Mouse (Mus musculus): Measurements from ENCODE around the gene Gsx1. TPM values are rescaled to one million over a fixed set of nuclear protein-coding genes. Genes with fewer than 3 reads are reported as not detected.
A peak's percentile ranks its signal among the peaks of the same experiment; 100 is the strongest.

Gene Gsx1
- total RNA-seq, 2 experiments from 2014 or later = 0.46 to 0.68 TPM

DNA sequence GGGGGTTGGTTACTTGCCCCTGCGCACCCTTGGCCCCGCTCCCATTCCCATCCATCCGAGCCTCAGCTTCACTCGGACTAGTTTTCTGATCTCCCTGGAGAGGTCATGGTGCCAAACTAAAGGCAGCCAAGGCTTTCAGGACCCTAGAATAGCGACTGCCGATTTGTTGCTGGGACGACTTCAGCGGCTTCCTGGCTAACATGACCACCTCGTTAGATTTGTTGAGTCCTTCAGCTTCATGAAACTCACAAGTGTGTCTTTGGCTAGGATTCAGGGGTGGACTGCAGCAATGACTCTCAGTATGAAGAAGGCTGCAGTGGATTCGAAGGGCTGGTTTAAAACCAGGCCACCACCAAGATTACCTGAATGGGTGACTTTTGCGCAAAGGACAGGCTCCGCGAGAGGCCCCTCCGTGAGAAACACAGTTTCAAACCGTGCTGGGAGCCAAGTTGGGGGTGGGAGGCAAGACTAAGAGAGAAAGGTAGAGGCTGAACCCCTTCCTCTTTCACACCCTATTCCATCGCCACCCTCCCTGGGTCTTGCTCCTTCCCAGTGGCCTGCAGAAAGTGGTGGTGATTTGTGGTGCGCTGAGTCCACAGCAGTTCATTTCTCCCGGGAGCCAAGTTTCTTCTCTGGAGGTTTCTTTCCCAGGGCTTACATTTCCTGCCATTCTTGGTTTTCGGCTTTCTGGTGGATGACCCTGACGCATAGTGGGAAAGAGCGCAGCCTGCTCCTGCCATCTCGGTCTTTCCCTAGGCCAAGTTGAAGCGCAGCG, 3.5 kb downstream of the Gsx1 start:
- intact Hi-C loops (cut with DNase I) = loop anchor here (5.0 kb wide), 1 partner anchor 115 kb away; the partner anchor contains the start of gene Cdx2
- DNase-seq (ENCODE audit: low spot score in 2 of 2) = no peak

DNA sequence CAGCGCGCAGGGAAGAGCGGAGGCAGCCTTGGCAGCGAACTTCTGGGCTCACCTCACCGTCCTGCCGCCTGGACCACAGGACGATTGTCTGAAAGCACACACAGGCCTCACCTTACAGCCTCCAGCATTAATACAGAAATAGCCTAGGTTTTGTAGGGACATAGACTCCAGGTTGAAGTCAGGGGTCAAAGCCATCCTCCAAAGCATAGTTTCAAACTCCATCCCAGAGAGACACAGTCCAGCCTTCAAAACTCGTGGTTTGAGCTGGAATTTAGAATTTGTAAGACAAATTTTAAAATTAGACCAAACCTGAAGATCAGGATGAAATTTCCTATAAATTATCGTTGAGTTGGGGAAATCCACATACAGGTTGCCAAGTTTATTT, 4.1 kb downstream of the Gsx1 start:
- intact Hi-C loops (cut with DNase I) = loop anchor here (5.0 kb wide), 1 partner anchor 115 kb away; the partner anchor contains the start of gene Cdx2
- DNase-seq (ENCODE audit: low spot score in 2 of 2) = no peak

DNA sequence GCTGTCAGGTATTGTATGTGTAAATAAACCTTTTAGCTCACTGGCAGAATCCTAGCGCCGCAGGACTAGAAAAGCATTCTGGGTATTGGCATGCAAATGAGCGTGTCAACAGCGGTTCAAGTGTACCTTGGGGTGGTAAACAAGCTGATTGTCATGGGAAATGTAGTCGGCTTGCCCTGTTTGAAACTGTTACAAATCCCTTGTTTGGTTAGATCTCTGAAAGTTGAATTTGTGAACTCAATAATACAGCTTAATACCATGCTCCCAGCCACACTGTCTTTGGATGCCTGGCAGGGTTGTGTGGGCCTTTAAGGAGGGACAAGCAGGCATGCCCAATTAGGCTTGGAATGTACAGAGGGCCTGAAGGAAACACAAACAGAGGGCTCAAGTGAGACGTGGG, 16.4 kb downstream of the Gsx1 start:
- no peak for DNase-seq (ENCODE audit: low spot score in 2 of 2)
- intact Hi-C loops (cut with DNase I) = no loop called here

DNA sequence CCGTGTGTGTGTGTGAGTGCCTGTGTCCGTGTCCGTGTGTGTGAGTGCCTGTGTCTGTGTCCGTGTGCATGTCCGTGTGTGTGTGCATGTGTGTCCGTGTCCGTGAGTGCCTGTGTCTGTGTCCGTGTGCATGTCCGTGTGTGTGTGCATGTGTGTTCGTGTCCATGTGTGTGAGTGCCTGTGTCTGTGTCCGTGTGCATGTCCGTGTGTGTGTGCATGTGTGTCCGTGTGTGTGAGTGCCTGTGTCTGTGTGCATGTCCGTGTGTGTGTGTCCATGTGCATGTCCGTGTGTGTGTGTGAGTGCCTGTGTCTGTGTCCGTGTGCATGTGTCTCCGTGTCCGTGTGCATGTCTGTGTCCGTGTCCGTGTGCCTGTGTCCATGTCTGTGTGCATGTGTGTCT, 19.4 kb downstream of the Gsx1 start:
- intact Hi-C loops (cut with DNase I) = no loop called here
- no peak for DNase-seq (ENCODE audit: low spot score in 2 of 2)

DNA sequence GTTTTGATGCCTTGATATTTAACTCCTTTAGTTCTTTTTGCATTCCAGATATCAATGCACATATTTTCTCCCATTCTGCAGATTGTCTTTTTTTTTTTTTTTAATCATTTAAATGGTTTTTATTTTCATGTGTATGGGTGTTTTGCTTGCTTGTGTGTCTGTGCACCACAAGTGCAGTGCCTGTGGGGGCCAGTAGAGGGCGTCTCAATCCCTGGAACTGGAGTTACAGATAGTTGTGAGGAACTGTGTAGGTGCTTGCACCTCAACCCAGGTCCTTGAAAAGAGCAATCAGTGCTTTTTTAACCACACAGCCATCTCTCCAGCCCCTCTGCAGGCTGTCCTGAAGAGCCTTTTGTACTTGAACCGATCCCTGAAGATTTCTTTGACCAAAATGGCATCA, 20.0 kb downstream of the Gsx1 start:
- intact Hi-C loops (cut with DNase I) = no loop called here
- DNase-seq (ENCODE audit: low spot score in 2 of 2) = no peak

DNA sequence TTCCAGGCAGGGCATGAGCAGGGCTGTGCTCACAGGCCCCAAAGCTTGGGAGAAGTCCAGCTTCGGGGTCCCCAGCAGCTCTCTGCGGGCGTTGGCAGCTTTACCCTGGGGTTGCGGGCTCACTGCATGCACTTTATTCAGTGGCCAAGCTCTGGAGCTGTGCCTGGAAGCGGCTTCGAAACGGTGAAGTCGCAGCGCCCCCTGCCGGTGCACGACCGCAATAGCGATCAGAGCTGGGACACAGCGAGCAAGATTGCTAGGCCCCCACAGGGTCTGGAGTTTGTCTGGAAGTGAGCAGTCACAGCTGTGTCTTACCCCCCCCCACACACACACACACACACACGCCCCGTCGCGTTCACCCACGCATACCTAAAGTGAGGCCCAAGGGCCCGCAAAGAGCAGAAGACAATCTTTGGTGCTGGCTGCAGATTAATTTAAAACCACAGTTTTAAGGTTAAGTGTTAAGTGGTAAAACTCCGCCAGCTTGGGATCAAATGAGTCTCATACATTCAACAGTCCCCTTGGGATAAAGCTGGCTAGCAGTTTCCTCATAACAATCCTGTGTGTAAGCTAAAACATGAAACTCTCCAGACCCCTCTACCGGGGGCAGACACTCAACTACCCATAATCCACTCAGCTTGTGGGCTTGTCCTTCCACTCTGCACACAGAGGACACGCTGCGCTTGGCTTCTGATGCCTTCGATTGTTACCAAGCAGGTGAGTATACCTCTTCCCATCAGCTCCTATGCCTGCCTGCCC, 39.0 kb downstream of the Gsx1 start:
- intact Hi-C loops (cut with DNase I) = loop anchor here (1.0 to 2.0 kb wide), 3 partner anchors 245 to 313 kb away; no protein-coding TSS in a partner anchor

GRCm38 (mm10) chr5:147235406-147236309, 47.2 kb downstream of the Gsx1 start:
- intact Hi-C loops (cut with DNase I) = no loop called here

More for the DNA sequence above, 39.0 kb downstream of the Gsx1 start:
- DNase-seq (ENCODE audit: low spot score in 2 of 2) = peak; percentile 74 to 81

More at GRCm38 (mm10) chr5:147235406-147236309, 47.2 kb downstream of the Gsx1 start:
- no peak for DNase-seq (ENCODE audit: low spot score in 2 of 2)

Other genes starting within 250 kb of the Gsx1 start
- gene Gtf3a, start 240.0 kb upstream of the Gsx1 start, total RNA-seq (2021) = 10 to 100 TPM; 23.9 to 29.1 TPM
- gene Mtif3, start 224.9 kb upstream of the Gsx1 start, total RNA-seq (2021) = 10 to 100 TPM; 20.9 to 22.6 TPM
- 1 to 10 TPM; 5.3 to 7.6 TPM for gene Lnx2, start 112.1 kb upstream of the Gsx1 start, total RNA-seq (2021)
- 10 to 100 TPM; 72.9 to 79.5 TPM for gene Polr1d, start 111.6 kb upstream of the Gsx1 start, total RNA-seq (2021)
- gene Pdx1, start 81.3 kb downstream of the Gsx1 start, total RNA-seq (2021) = not detected
- gene Cdx2, start 118.6 kb downstream of the Gsx1 start, total RNA-seq (2021) = not detected
- gene Urad, start 133.7 kb downstream of the Gsx1 start, total RNA-seq (2021) = not detected
- 1 to 10 TPM; 3.7 to 4.4 TPM for gene Flt3, start 211.8 kb downstream of the Gsx1 start, total RNA-seq (2021)
- 10 to 100 TPM; 74.0 to 85.7 TPM for gene Pan3, start 241.5 kb downstream of the Gsx1 start, total RNA-seq (2021)

Measured in left cerebral cortex, postnatal 14 days (tissue).